Mouse (Mus musculus) MEL (cell line): ENCODE measurements around the gene Sgca. TPM values are rescaled to one million over a fixed set of nuclear protein-coding genes. Genes with fewer than 3 reads are reported as not detected.

Experiments used
- DNase-seq: peaks from one replicate; pipeline ENCODE4 v3.0.0; 2011; ENCODE audit warnings: low read depth, low spot score
- H3K27ac ChIP-seq: 2 replicates; pipeline ENCODE4 v1.5.1; 2012; ENCODE audit warnings: low read depth, mild to moderate bottlenecking, control low read depth, low read length, moderate library complexity; ENCODE audit not compliant: control insufficient read depth
- H3K27me3 ChIP-seq, 2 experiments: fragments of 150-350 bp in 1 of 2; sonication (generic) in 1 of 2; 2 replicates each; pipeline ENCODE4 v1.6.1; 2012; ENCODE audit warnings: low read length in 2 of 2, mild to moderate bottlenecking in 2 of 2, improper control_type of control experiment in 1 of 2, moderate library complexity in 1 of 2; ENCODE audit not compliant: insufficient read depth in 2 of 2, control insufficient read depth in 1 of 2
- H3K36me3 ChIP-seq, 2 experiments: 2 replicates each; pipeline ENCODE4 v1.6.1; 2012 to 2014; ENCODE audit warnings: low read length in 2 of 2, improper control_type of control experiment in 1 of 2, inconsistent platforms in 1 of 2, mild to moderate bottlenecking in 1 of 2; ENCODE audit not compliant: insufficient read depth in 2 of 2, control insufficient read depth in 1 of 2
- H3K4me1 ChIP-seq, 2 experiments: fragments of 150-350 bp in 1 of 2; sonication (generic) in 1 of 2; 2 replicates each; pipeline ENCODE4 v1.6.1; 2012; ENCODE audit warnings: low read length in 2 of 2, improper control_type of control experiment in 1 of 2, mild to moderate bottlenecking in 1 of 2; ENCODE audit not compliant: insufficient read depth in 2 of 2, control insufficient read depth in 1 of 2
- H3K4me3 ChIP-seq, 2 experiments: fragments of 150-350 bp in 1 of 2; sonication (generic) in 1 of 2; 2 replicates each; pipeline ENCODE4 v1.5.1; 2012; ENCODE audit warnings: low read depth in 2 of 2, low read length in 2 of 2, mild to moderate bottlenecking in 2 of 2, moderate library complexity in 2 of 2, control low read depth in 1 of 2, improper control_type of control experiment in 1 of 2; ENCODE audit not compliant: control insufficient read depth in 1 of 2, insufficient read depth in 1 of 2
- H3K79me2 ChIP-seq: 2 replicates; pipeline ENCODE4 v1.6.1; 2012; ENCODE audit warnings: mild to moderate bottlenecking, low read length, moderate library complexity; ENCODE audit not compliant: control insufficient read depth, poor library complexity, insufficient read depth
- H3K9ac ChIP-seq: 2 replicates; pipeline ENCODE4 v1.6.1; 2012; ENCODE audit warnings: low read depth, mild to moderate bottlenecking, control low read depth, low read length, moderate library complexity; ENCODE audit not compliant: control insufficient read depth, poor library complexity, severe bottlenecking
- H3K9me3 ChIP-seq: fragments of 150-350 bp; sonication (generic); replicated peaks from 2 replicates; pipeline ENCODE4 v1.6.1; 2012; ENCODE audit warnings: mild to moderate bottlenecking, low read length, improper control_type of control experiment, moderate library complexity; ENCODE audit not compliant: insufficient read depth
- BHLHE40 ChIP-seq: IDR thresholded peaks from 2 replicates; pipeline ENCODE4 v1.6.1; 2012; ENCODE audit warnings: low read depth, mild to moderate bottlenecking, inconsistent platforms, low read length, improper control_type of control experiment, borderline replicate concordance
- CTCF ChIP-seq, 3 experiments: IDR thresholded peaks in 2 of 3; conservative IDR thresholded peaks in 1 of 3; 2 replicates each; pipeline ENCODE4 v1.5.1; 2011 to 2012; ENCODE audit warnings: low read length in 3 of 3, low read depth in 2 of 3, mild to moderate bottlenecking in 2 of 3, improper control_type of control experiment in 1 of 3, inconsistent platforms in 1 of 3, mixed read lengths in 1 of 3, moderate library complexity in 1 of 3; ENCODE audit not compliant: control insufficient read depth in 1 of 3, insufficient read depth in 1 of 3, poor library complexity in 1 of 3, severe bottlenecking in 1 of 3
- ELF1 ChIP-seq: IDR thresholded peaks from 2 replicates; pipeline ENCODE4 v1.6.1; 2014; ENCODE audit warnings: low read depth, mild to moderate bottlenecking, inconsistent platforms, low read length, improper control_type of control experiment, moderate library complexity
- EP300 ChIP-seq, 2 experiments: IDR thresholded peaks; 2 replicates each; pipeline ENCODE4 v1.6.1; 2011; ENCODE audit warnings: improper control_type of control experiment in 2 of 2, low read length in 2 of 2, low read depth in 1 of 2, mild to moderate bottlenecking in 1 of 2
- GABPA ChIP-seq: IDR thresholded peaks from 2 replicates; pipeline ENCODE4 v1.6.1; 2012; ENCODE audit warnings: low read depth, mild to moderate bottlenecking, inconsistent platforms, low read length, improper control_type of control experiment, moderate library complexity
- GATA1 ChIP-seq: IDR thresholded peaks from 2 replicates; pipeline ENCODE4 v1.6.1; 2011; ENCODE audit warnings: low read depth, low read length, improper control_type of control experiment
- JUND ChIP-seq: IDR thresholded peaks from 2 replicates; pipeline ENCODE4 v1.6.1; 2011; ENCODE audit warnings: low read depth, mild to moderate bottlenecking, improper control_type of control experiment, low read length
- KAT2A ChIP-seq: conservative IDR thresholded peaks from 2 replicates; pipeline ENCODE4 v1.6.1; 2012; ENCODE audit warnings: low read depth, low read length, improper control_type of control experiment, inconsistent platforms
- MYB ChIP-seq: IDR thresholded peaks from 2 replicates; pipeline ENCODE4 v1.6.1; 2011; ENCODE audit warnings: mild to moderate bottlenecking, low read depth, low read length, improper control_type of control experiment
- NRF1 ChIP-seq: IDR thresholded peaks from 2 replicates; pipeline ENCODE4 v1.6.1; 2014; ENCODE audit warnings: low read depth, mild to moderate bottlenecking, inconsistent platforms, low read length, improper control_type of control experiment, moderate library complexity; ENCODE audit not compliant: poor library complexity, insufficient read depth, severe bottlenecking
- RAD21 ChIP-seq: IDR thresholded peaks from 2 replicates; pipeline ENCODE4 v1.6.1; 2011; ENCODE audit warnings: mild to moderate bottlenecking, low read depth, low read length, improper control_type of control experiment
- SMC3 ChIP-seq: IDR thresholded peaks from 2 replicates; pipeline ENCODE4 v1.6.1; 2011; ENCODE audit warnings: low read depth, low read length, improper control_type of control experiment
- UBTF ChIP-seq: IDR thresholded peaks from 2 replicates; pipeline ENCODE4 v1.6.1; 2012; ENCODE audit warnings: low read depth, mild to moderate bottlenecking, inconsistent platforms, low read length, improper control_type of control experiment, moderate library complexity, borderline replicate concordance; ENCODE audit not compliant: insufficient read depth
- USF1 ChIP-seq: IDR thresholded peaks from 2 replicates; pipeline ENCODE4 v1.6.1; 2014; ENCODE audit warnings: low read depth, mild to moderate bottlenecking, inconsistent platforms, low read length, improper control_type of control experiment, moderate library complexity
- ZC3H11A ChIP-seq: IDR thresholded peaks from 2 replicates; pipeline ENCODE4 v1.6.1; 2012; ENCODE audit warnings: low read depth, mild to moderate bottlenecking, inconsistent platforms, low read length, improper control_type of control experiment
- ZKSCAN1 ChIP-seq: IDR thresholded peaks from 2 replicates; pipeline ENCODE4 v1.6.1; 2012; ENCODE audit warnings: low read depth, mild to moderate bottlenecking, inconsistent platforms, low read length, improper control_type of control experiment, moderate library complexity
- ZNF384 ChIP-seq: IDR thresholded peaks from 2 replicates; pipeline ENCODE4 v1.6.1; 2012; ENCODE audit warnings: low read depth, mild to moderate bottlenecking, inconsistent platforms, low read length, improper control_type of control experiment
- polyA plus RNA-seq, 2 experiments: library from polyadenylated mRNA; stranded (reverse) in 1 of 2; unstranded in 1 of 2; fragments of >175 nt in 1 of 2; fragments of >200 nt in 1 of 2; gene quantifications; 2 replicates each; pipeline versions ENCODE4 v1.2.1 to v1.2.4; 2012; ENCODE audit warnings: low replicate concordance in 2 of 2, low read depth in 1 of 2; ENCODE audit not compliant: insufficient read length in 2 of 2, insufficient read depth in 1 of 2, missing spikeins in 1 of 2
- total RNA-seq: library from RNA; depleted of rRNA; stranded (reverse); fragments of 300-350 nt; gene quantifications from 2 replicates; pipeline ENCODE4 v1.2.3, GENCODE M21; 2012

Gene Sgca
- total and polyA plus RNA-seq, 3 experiments, result not detected

- H3K4me1 ChIP-seq, result peaks cover 0 to 3% of the 10 kb centered on the region in 2 experiments; a peak in 1 of 4 replicates
- no peaks in the 10 kb centered on the region; a peak in 1 of 4 replicates for H3K36me3 ChIP-seq
- H3K9me3 ChIP-seq, result no peaks in the 10 kb centered on the region
- peaks cover 7 to 10% of the 10 kb centered on the region in 2 experiments for H3K27me3 ChIP-seq
- no peak overlapping the region for H3K4me3 ChIP-seq
- no peak for DNase-seq
- TF ChIP-seq EP300 (IDR thresholded peaks at IDR 0.05; ENCODE audit: low read depth in 1 of 2, low read length in 2 of 2) (no peak), ZKSCAN1 (no peak), KAT2A (no peak), USF1 (no peak), JUND (no peak), MYB (no peak), BHLHE40 (no peak), UBTF (no peak), GATA1 (no peak)
- H3K9ac ChIP-seq, result no peak overlapping the region
- H3K79me2 ChIP-seq, result no peaks in the 10 kb centered on the region
- no peak overlapping the region for H3K27ac ChIP-seq
Measured at GRCm38 (mm10) chr11:94972887-94973286, 3.2 kb downstream of the Sgca start.

DNA sequence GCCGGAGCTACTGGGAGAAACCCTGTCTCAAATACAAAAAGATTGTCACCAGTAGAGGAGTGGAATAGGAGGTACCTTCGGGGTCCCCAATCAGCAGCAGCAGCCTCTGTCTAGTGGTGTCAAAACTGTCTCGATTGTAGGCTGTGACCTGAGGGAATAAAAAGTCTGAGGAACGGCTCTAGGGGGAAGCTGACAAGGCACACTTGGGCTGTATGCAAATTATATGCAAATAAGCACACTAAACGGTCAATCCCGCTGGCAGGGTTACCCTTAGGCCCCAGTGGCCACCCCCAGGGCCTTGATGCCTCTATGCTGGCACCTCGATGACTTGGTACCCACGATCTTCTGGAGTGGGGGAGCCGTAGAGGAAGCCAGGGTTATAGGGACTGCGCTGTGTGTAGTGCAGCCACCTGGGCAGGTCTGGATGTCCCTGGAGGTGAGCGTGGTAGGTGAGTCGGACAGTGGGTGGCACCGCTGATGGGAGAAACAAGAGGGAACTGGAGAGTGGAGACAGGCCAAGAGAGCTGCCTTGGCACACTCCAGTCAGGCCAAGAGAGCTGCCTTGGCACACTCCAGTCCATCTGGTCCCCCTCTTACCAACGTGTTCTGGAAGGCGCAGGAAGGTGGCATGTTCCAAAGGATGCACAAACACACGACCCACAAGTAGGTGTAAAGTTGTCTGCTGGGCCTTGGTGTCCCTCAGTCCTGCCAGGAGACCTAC lies 4.1 kb downstream of the Sgca start:
- H3K9me3 ChIP-seq, result no peaks in the 10 kb centered on the region
- no peak overlapping the region for H3K27ac ChIP-seq
- TF ChIP-seq GABPA (no peak), ZNF384 (no peak)
- TF ChIP-seq, all 39 proteins: peak for 0
- Histone ChIP-seq H3K27me3 (peaks cover 14% of the 10 kb centered on the region in 2 experiments), H3K4me1 (peaks cover 0 to 3% of the 10 kb centered on the region in 2 experiments; a peak in 1 of 4 replicates), H3K4me3 (no peak overlapping the region), H3K9ac (no peak overlapping the region), H3K36me3 (no peaks in the 10 kb centered on the region), H3K79me2 (no peaks in the 10 kb centered on the region)
- DNase-seq, result no peak

DNA sequence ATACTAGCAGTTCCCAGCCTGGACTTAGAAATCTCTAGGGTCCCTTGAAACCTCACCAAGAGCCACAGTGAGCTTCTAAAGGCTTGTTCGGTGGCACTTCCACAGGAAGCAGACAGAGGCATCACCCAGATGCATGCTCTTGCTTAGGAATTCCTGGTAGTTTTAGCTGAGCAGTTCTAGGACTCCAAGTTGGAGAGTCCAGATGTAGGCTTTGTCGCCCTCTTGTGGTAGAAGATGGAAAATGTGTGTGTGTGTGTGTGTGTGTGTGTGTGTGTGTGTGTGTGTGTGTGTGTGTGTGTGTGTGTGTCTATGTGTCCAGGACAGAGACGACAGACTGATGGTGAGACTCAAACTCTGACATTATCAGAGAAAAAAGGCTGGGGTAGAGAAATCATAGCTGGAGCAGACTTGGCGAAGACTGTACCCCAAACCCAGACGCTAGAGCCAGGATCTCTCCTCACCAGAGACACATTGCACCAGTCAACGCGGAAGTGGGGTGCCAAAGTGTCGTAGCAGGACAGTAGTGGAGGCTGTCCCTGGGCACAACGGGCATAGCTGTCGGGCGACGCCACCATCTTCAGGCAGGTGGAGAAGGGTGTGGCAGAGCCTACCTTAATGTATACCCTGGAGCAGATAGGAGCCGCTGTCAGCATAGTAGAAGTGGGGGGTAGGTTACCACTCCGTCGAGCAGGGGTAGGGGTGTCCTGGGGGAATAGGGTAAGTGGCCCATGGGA lies 5.8 kb downstream of the Sgca start:
- Histone ChIP-seq H3K4me3 (no peak overlapping the region), H3K27me3 (peaks cover 19 to 20% of the 10 kb centered on the region in 2 experiments), H3K79me2 (no peaks in the 10 kb centered on the region), H3K9ac (no peak overlapping the region), H3K4me1 (peaks cover 0 to 3% of the 10 kb centered on the region in 2 experiments; a peak in 1 of 4 replicates), H3K27ac (no peak overlapping the region), H3K36me3 (no peaks in the 10 kb centered on the region), H3K9me3 (no peaks in the 10 kb centered on the region)
- DNase-seq, result peak; percentile 74
- TF ChIP-seq SMC3 (peak; percentile 79), RAD21 (peak; percentile 71), NRF1 (0 out of 2 replicates have a peak, but pooled peaks have one; percentile 19), ELF1 (0 out of 2 replicates have a peak, but pooled peaks have one; percentile 23), ZC3H11A (peak; percentile 49), UBTF (no peak), CTCF (IDR thresholded peaks at IDR 0.05 in 2 of 3, conservative IDR thresholded peaks at IDR 0.05 in 1 of 3; ENCODE audit: control insufficient read depth in 1 of 3, insufficient read depth in 1 of 3, low read depth in 2 of 3, low read length in 3 of 3, poor library complexity in 1 of 3, severe bottlenecking in 1 of 3) (peak; percentile 58 to 85 (median 67)), MYB (no peak)
